Mouse (Mus musculus): ENCODE data around the gene Cideb.

The Cideb gene

GRCm38 (mm10) chr14:55777176-55777575 is 18.9 kb upstream of the Cideb start:
- no peak for TF ChIP-seq GATA4 (IDR thresholded peaks at IDR 0.05; ENCODE audit: insufficient replicate concordance, low read length)

DNA sequence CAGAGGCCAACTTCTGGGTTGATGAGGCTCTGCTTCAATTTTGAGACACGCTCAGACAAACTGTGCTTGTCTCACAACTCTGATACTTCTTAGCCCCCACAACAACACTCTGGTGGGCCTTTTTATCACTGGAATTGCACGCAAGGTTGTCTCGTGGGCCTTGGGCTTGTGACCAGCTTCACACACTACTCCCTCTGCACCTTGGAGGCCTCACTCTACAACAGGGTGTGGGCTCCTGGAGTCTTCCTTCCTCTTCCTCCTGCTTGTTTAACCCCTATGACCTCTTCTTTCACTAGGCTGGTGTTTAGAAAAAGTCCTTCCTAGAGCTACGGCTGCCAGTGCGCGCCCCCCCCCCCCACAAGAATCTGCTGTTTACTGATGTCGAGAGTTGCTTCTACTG is 18.5 kb upstream of the Cideb start:
- TF ChIP-seq GATA4 (IDR thresholded peaks at IDR 0.05; ENCODE audit: insufficient replicate concordance, low read length): no peak

- TF ChIP-seq GATA4 (IDR thresholded peaks at IDR 0.05; ENCODE audit: insufficient replicate concordance, low read length): no peak
These were observed 10.9 kb upstream of the Cideb start for GRCm38 (mm10) chr14:55769087-55769703.

GRCm38 (mm10) chr14:55768555-55768954 is 10.3 kb upstream of the Cideb start:
- no peak for TF ChIP-seq GATA4 (IDR thresholded peaks at IDR 0.05; ENCODE audit: insufficient replicate concordance, low read length)

DNA sequence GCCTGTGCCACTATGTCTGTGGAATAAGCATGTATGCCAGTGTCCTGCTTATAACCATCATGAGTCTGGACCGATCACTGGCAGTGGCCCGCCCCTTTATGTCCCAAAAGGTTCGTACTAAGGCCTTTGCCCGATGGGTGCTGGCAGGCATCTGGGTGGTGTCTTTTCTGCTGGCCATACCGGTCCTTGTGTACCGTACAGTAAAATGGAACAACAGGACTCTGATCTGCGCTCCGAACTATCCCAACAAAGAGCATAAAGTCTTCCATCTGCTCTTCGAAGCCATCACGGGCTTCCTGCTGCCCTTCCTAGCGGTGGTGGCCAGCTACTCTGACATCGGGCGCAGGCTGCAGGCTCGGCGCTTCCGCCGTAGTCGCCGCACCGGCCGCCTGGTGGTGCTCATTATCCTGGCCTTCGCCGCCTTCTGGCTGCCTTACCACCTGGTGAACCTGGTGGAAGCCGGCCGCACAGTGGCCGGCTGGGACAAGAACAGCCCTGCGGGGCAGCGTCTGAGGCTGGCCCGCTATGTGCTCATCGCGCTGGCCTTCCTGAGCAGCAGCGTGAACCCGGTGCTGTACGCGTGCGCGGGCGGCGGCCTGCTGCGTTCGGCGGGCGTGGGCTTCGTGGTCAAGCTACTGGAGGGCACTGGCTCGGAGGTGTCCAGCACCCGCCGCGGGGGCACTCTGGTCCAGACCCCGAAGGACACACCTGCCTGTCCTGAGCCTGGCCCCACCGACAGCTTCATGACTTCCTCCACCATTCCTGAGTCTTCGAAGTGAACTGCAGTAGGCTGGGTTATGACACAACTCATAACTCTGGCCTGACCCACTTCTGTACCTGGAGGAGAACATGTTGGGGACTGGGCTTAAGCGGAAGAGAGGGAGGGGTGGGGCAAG is 9.5 kb upstream of the Cideb start:
- no peak for TF ChIP-seq GATA4 (IDR thresholded peaks at IDR 0.05; ENCODE audit: insufficient replicate concordance, low read length)

- TF ChIP-seq GATA4 (IDR thresholded peaks at IDR 0.05; ENCODE audit: insufficient replicate concordance, low read length): no peak
These were observed 7.4 kb upstream of the Cideb start, which contains the start of gene Ltb4r1 for GRCm38 (mm10) chr14:55765696-55766095. Ltb4r1 (plus strand) TSS chr14:55765962.

GRCm38 (mm10) chr14:55763166-55763565 is 4.9 kb upstream of the Cideb start:
- TF ChIP-seq GATA4 (IDR thresholded peaks at IDR 0.05; ENCODE audit: insufficient replicate concordance, low read length): no peak

DNA sequence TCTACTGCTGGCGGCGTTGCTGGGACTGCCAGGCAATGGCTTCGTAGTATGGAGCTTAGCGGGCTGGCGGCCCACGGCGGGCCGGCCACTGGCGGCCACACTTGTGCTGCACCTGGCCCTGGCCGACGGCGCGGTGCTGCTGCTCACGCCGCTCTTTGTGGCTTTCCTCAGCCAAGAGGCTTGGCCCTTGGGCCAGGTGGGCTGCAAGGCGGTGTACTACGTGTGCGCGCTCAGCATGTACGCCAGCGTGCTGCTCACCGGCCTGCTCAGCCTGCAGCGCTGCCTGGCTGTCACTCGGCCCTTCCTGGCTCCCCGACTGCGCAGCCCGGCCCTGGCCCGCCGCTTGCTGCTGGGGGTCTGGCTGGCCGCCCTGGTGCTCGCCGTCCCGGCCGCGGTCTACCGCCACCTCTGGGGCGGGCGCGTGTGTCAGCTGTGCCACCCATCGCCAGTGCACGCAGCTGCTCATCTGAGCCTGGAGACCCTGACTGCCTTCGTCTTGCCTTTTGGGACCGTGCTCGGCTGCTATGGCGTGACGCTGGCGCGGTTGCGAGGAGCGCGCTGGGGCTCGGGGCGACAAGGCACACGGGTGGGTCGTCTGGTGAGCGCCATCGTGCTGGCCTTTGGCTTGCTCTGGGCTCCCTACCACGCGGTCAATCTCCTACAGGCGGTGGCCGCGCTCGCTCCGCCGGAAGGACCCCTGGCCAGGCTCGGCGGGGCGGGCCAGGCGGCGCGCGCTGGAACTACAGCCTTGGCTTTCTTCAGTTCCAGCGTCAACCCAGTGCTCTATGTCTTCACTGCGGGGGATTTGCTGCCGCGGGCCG is 4.0 kb upstream of the Cideb start:
- TF ChIP-seq GATA4 (IDR thresholded peaks at IDR 0.05; ENCODE audit: insufficient replicate concordance, low read length): no peak

GRCm38 (mm10) chr14:55761163-55761562 is 2.9 kb upstream of the Cideb start, which contains the start of gene Ltb4r2:
Ltb4r2 (plus strand) TSS chr14:55761428.
- no peak for TF ChIP-seq GATA4 (IDR thresholded peaks at IDR 0.05; ENCODE audit: insufficient replicate concordance, low read length)

- TF ChIP-seq GATA4 (IDR thresholded peaks at IDR 0.05; ENCODE audit: insufficient replicate concordance, low read length): no peak
These were observed 692 bp downstream of the Cideb start for GRCm38 (mm10) chr14:55757566-55757965.

DNA sequence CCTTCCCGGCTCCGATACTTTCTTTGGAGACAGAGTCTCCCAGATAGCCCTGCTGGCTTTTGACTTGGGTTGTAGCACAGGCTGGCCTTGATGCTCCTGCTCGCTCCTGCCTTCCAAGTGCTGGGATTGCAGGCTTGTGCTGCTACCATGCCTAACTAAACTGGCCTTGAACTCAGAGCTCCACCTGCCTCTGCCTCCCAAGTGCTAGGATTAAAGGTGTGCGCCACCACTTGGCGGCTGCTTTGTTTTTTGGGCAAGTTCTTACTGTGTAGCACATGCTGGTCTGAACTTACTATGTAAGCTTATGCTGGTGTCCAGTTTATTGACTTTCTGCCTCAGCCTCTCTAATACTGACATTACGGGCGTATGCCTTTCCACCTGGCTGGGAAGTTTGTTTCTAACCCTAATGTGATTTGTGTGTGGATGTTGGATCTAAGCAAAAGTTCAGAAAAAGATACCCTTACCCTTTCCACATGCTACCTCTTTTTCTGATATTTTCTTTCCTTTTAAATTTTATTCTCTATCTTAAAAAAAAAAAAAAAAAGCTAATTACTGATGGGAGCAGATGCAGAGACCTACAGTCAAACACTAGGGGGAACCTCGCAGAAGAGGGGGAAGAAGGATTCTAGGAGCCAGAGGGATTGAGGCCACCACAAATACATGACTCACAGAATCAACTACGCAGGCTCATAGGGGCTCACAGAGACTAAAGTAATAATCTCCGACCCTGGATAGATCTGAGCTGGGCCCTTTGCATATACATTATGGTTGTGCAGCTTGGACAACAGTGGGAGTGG is 11.0 kb downstream of the Cideb start:
- TF ChIP-seq GATA4 (IDR thresholded peaks at IDR 0.05; ENCODE audit: insufficient replicate concordance, low read length): no peak

- TF ChIP-seq GATA4 (IDR thresholded peaks at IDR 0.05; ENCODE audit: insufficient replicate concordance, low read length): no peak
These were observed 12.4 kb downstream of the Cideb start for GRCm38 (mm10) chr14:55745861-55746237.

GRCm38 (mm10) chr14:55745180-55745860 is 12.9 kb downstream of the Cideb start, which contains the start of the genes Dhrs1 and Nop9:
Dhrs1 (minus strand) TSS chr14:55745690.
Nop9 (plus strand) TSS chr14:55745693.
- TF ChIP-seq GATA4 (IDR thresholded peaks at IDR 0.05; ENCODE audit: insufficient replicate concordance, low read length): peak; percentile 73; the same call in 1 of the 2 replicates

DNA sequence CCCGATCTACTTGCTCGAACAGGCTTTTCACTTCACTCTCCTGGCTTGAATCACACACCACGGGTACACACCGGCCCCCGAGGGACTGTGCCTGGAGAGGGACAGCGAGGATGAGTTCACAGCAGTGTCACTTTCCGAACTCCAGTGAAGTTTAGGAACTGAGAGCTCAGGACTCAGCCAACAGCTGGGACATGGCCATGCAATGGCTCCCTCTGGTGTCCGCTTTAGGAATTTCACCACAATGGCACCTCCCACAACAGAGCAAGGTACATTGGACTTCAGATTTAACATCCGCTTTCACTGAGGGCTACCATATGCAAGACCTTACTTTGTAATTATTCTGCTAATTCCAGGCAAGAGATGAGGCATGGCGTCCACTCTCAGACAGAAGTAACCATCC is 14.5 kb downstream of the Cideb start:
- TF ChIP-seq GATA4 (IDR thresholded peaks at IDR 0.05; ENCODE audit: insufficient replicate concordance, low read length): no peak

All from liver, adult (tissue).